Mouse (Mus musculus): Measurements from ENCODE around the gene Prol1. TPM values are rescaled to one million over a fixed set of nuclear protein-coding genes. Genes with fewer than 3 reads are reported as not detected.
"Not testable (repeated sequence)": the region's sequence is repeated elsewhere in the genome, so short reads cannot be mapped to it uniquely, and the experiment has no call there.

The Prol1 gene
- total RNA-seq (2014; rRNA removed) (not detected in 2 replicates), polyA plus RNA-seq (2015; fragmentation: Nextera tagmentation; extraction: Ambion mirVana) (not detected in 2 replicates)

DNA sequence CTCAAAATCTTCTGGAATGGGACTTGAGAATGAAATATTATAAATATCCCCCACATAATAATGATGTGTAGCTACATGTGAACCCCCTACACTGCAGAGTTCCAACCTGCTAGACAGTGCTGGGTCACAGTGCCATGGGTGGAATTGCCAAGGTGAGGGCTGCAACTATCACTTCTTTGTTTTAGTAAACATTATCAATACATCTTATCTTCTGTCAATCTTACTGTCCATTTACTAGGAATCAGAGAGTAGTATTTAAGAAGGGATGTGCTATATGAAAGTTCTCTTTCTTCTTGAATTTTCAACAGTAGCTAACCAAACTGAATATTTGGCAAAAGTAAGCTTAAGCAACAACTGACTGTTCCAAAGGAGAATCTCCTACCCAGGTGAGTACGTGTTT, at the start of gene Prol1:
Gene Prol1, plus strand, starts transcription at position 301 of the 400 bp plus-strand sequence.
- TF ChIP-seq CTCF (IDR thresholded peaks at IDR 0.05; ENCODE audit: low read depth): no peak
- Histone ChIP-seq H3K4me2 (ENCODE audit: low read depth, low read length) (no peak within 1 kb of the TSS), H3K27me3 (ENCODE audit: insufficient read depth, low read length) (no peaks in the 10 kb centered on the region), H3K9ac (replicated peaks; ENCODE audit: low read length) (no peak within 1 kb of the TSS), H3K27ac (no peak within 1 kb of the TSS), H3K36me3 (ENCODE audit: insufficient read depth, low read length) (no peaks in the 10 kb centered on the region), H3K4me1 (ENCODE audit: insufficient read depth, low read length) (no peaks in the 10 kb centered on the region), H3K4me3 (ENCODE audit: low read length) (no peak within 1 kb of the TSS), H3K9me3 (ENCODE audit: low read length) (no peaks in the 10 kb centered on the region)
- DNase-seq (ENCODE audit: low spot score) (no peak), ATAC-seq (no peak)
- 97% methylated on average over 1 of the region's 1 CpGs for WGBS

DNA sequence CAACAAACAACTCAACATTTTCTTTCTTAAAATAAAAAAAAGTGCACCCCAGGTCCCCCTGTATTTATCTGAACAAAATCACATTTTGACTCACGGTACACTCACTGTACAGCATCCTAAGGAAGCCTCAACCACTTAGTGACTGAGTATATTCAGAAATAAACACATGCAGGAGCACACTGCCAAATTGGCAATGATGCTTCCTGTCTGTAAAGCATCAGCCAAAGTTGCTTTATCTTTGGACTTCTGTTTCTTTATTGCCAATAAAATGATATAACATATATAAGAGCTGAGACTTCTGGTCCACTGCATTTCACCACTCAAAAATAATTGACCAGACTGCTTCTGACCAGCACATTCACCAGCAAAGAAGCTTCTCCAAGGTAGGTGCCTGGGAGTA, 48.5 kb upstream of the Prol1 start, which contains the start of gene Gm7714:
Gene Gm7714, plus strand, starts transcription at position 301 of the 400 bp plus-strand sequence.
- no peak within 1 kb of the TSS for H3K27ac ChIP-seq
- no peak within 1 kb of the TSS for H3K4me3 ChIP-seq (ENCODE audit: low read length)
- no peak for TF ChIP-seq CTCF (IDR thresholded peaks at IDR 0.05; ENCODE audit: low read depth)
- DNase-seq (ENCODE audit: low spot score): no peak
- WGBS: 74% methylated on average over 1 of the region's 1 CpGs
- no peak for ATAC-seq
- no peaks in the 10 kb centered on the region for H3K27me3 ChIP-seq (ENCODE audit: insufficient read depth, low read length)
- no peaks in the 10 kb centered on the region for H3K9me3 ChIP-seq (ENCODE audit: low read length)
- H3K36me3 ChIP-seq (ENCODE audit: insufficient read depth, low read length): no peaks in the 10 kb centered on the region
- no peak within 1 kb of the TSS for H3K9ac ChIP-seq (replicated peaks; ENCODE audit: low read length)
- no peak within 1 kb of the TSS for H3K4me2 ChIP-seq (ENCODE audit: low read depth, low read length)
- H3K4me1 ChIP-seq (ENCODE audit: insufficient read depth, low read length): no peaks in the 10 kb centered on the region

DNA sequence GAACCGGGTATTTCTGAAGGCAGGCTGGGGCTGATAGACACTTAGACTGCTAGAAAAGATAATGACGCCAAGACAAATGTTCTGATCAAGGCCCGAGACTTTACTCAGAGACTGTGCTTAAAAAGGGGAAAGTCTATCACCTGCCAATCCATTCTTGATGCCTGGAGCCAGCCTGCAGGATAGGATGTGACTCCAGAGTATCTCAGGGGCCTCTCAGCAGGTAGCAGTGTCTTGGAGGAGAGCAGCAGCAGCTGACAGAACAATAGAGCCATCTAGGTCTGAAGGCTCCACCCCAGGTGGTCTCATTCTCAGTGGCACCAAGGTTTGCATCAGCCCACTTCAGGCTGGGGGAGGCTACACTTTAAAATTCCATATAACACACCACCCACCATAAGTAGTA, 5.8 kb upstream of the Prol1 start:
- not testable (repeated sequence) for H3K27me3 ChIP-seq (ENCODE audit: insufficient read depth, low read length); H3K4me1 ChIP-seq (ENCODE audit: insufficient read depth, low read length); H3K9me3 ChIP-seq (ENCODE audit: low read length); H3K4me3 ChIP-seq (ENCODE audit: low read length); H3K9ac ChIP-seq (replicated peaks; ENCODE audit: low read length); H3K4me2 ChIP-seq (ENCODE audit: low read depth, low read length); H3K36me3 ChIP-seq (ENCODE audit: insufficient read depth, low read length); DNase-seq (ENCODE audit: low spot score); ATAC-seq; H3K27ac ChIP-seq
- whole genome bisulfite sequencing: 54% methylated on average over 3 of the region's 3 CpGs

DNA sequence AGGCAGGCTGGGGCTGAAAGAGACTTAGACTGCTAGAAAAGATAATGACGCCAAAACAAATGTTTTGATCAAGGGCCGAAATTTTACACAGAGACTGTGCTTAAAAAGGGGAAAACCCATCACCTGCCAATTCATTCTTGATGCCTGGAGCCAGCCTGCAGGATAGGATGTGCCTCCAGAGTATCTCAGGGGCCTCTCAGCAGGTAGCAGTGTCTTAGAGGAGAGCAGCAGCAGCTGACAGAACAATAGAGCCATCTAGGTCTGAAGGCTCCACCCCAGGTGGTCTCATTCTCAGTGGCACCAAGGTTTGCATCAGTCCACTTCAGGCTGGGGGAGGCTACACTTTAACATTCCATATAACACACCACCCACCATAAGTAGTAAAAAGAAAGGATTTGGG, 31.4 kb downstream of the Prol1 start:
- H3K4me3 ChIP-seq (ENCODE audit: low read length); H3K27me3 ChIP-seq (ENCODE audit: insufficient read depth, low read length); H3K4me2 ChIP-seq (ENCODE audit: low read depth, low read length); H3K4me1 ChIP-seq (ENCODE audit: insufficient read depth, low read length); ATAC-seq; H3K9me3 ChIP-seq (ENCODE audit: low read length); DNase-seq (ENCODE audit: low spot score); H3K27ac ChIP-seq; H3K36me3 ChIP-seq (ENCODE audit: insufficient read depth, low read length); H3K9ac ChIP-seq (replicated peaks; ENCODE audit: low read length): not testable (repeated sequence)
- 48% methylated on average over 2 of the region's 2 CpGs for WGBS

DNA sequence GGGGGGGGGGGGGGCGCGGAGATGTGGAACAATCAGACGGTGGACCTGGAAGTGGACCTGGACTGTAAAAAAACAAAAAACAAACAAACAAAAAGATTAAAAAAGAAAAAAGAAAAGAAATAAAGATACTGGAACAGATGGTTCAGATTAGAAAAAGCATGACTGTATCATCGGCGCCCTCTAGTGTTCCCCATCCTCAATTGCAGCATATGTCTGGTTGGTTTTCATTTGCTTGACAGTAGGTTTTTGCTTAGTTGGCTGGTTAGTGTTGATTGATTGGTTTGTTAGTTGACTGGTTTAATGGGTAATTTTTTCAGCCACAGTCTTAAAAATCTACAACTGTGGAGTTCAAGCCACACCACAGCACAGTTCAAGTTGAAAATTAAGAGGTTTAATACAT, 47.7 kb downstream of the Prol1 start:
- TF ChIP-seq CTCF (IDR thresholded peaks at IDR 0.05; ENCODE audit: low read depth): peak; percentile 69
- no peaks in the 10 kb centered on the region for H3K4me1 ChIP-seq (ENCODE audit: insufficient read depth, low read length)
- H3K4me2 ChIP-seq (ENCODE audit: low read depth, low read length): no peak overlapping the region
- H3K9ac ChIP-seq (replicated peaks; ENCODE audit: low read length): no peak overlapping the region
- H3K9me3 ChIP-seq (ENCODE audit: low read length): no peaks in the 10 kb centered on the region
- WGBS: 11% methylated on average over 5 of the region's 5 CpGs
- H3K27ac ChIP-seq: no peak overlapping the region
- no peak overlapping the region for H3K4me3 ChIP-seq (ENCODE audit: low read length)
- H3K27me3 ChIP-seq (ENCODE audit: insufficient read depth, low read length): no peaks in the 10 kb centered on the region
- DNase-seq (ENCODE audit: low spot score) (peak; percentile 29), ATAC-seq (no peak)
- H3K36me3 ChIP-seq (ENCODE audit: insufficient read depth, low read length): no peaks in the 10 kb centered on the region

DNA sequence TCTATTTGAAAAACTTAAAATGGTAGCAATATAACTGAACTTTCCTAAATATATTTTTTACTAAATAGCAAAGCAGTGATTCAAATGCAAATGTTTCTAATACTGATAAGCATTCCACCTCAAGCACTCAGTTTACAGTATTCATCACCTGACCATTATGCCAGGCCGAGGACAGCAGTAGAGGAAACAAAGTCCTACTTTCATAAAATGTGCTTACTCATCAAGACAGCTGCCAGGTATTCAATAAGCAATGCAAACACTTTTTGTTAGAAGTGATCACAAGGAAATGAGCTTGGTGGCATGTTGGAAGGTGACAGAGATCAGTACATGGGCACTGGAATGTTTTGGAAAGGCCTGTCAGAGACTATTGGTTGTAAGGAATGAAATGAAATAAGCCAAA, 49.8 kb downstream of the Prol1 start:
- no peaks in the 10 kb centered on the region for H3K27me3 ChIP-seq (ENCODE audit: insufficient read depth, low read length)
- no peaks in the 10 kb centered on the region for H3K9me3 ChIP-seq (ENCODE audit: low read length)
- no peaks in the 10 kb centered on the region for H3K36me3 ChIP-seq (ENCODE audit: insufficient read depth, low read length)
- H3K4me1 ChIP-seq (ENCODE audit: insufficient read depth, low read length): no peaks in the 10 kb centered on the region
- WGBS: 56% methylated on average over 1 of the region's 1 CpGs
- no peak for TF ChIP-seq CTCF (IDR thresholded peaks at IDR 0.05; ENCODE audit: low read depth)
- H3K4me3 ChIP-seq (ENCODE audit: low read length): no peak overlapping the region
- H3K9ac ChIP-seq (replicated peaks; ENCODE audit: low read length): no peak overlapping the region
- ATAC-seq: no peak
- H3K27ac ChIP-seq: no peak overlapping the region
- no peak for DNase-seq (ENCODE audit: low spot score)
- H3K4me2 ChIP-seq (ENCODE audit: low read depth, low read length): no peak overlapping the region

DNA sequence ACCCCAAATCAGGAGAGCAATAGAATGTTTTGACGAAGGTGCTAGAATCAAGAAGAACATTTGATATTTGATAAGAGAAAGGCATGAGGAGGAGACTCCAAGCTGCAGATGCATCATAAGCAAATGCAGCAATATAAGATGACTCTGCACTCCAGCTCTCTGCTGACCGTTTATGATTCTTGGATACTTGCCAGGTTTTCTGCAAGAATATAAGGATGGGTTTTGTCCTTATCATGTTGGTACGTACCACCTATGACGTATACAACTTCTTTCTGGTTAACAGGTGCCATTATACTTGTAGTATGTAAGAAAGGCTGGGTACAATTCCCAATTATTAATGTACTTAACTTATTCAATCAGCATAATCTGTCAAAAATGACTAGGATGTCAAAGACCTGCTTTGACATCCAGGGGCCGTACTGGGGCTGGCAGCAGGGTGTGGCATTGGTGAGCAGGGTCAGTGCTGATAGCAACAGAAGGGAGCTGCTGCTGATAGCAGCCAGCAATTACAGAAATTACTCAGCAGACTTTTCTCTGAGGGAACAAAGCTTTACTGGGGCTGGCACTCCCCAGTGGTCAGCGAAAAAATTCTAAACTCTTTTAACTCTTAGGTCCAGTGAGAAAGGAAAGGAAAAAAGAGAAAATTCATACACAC, 53.6 kb downstream of the Prol1 start:
- Histone ChIP-seq H3K4me3 (ENCODE audit: low read length) (no peak overlapping the region), H3K27ac (no peak overlapping the region), H3K36me3 (ENCODE audit: insufficient read depth, low read length) (no peaks in the 10 kb centered on the region), H3K27me3 (ENCODE audit: insufficient read depth, low read length) (no peaks in the 10 kb centered on the region), H3K4me1 (ENCODE audit: insufficient read depth, low read length) (no peaks in the 10 kb centered on the region), H3K9me3 (ENCODE audit: low read length) (no peaks in the 10 kb centered on the region), H3K9ac (replicated peaks; ENCODE audit: low read length) (no peak overlapping the region), H3K4me2 (ENCODE audit: low read depth, low read length) (no peak overlapping the region)
- ATAC-seq: no peak
- whole genome bisulfite sequencing: 70% methylated on average over 6 of the region's 6 CpGs
- DNase-seq (ENCODE audit: low spot score): no peak
- no peak for TF ChIP-seq CTCF (IDR thresholded peaks at IDR 0.05; ENCODE audit: low read depth)
